Mouse (Mus musculus) macrophage (primary cell): ENCODE results near the gene Cd86. TPM values are rescaled to one million over a fixed set of nuclear protein-coding genes. Genes with fewer than 3 reads are reported as not detected.

Experiments used
- H3K27ac ChIP-seq: fragments of 350-480 bp; formaldehyde crosslinking; 2 replicates; pipeline ENCODE4 v1.9.0; 2021
- H3K36me3 ChIP-seq: fragments of 350-480 bp; formaldehyde crosslinking; 2 replicates; pipeline ENCODE4 v1.9.0; 2021; ENCODE audit errors: inconsistent target
- H3K4me3 ChIP-seq: fragments of 350-480 bp; formaldehyde crosslinking; 2 replicates; pipeline ENCODE4 v1.9.0; 2021; ENCODE audit errors: inconsistent target
- H3K79me2 ChIP-seq: fragments of 350-480 bp; formaldehyde crosslinking; 2 replicates; pipeline ENCODE4 v1.9.0; 2021; ENCODE audit errors: inconsistent target
- WGBS: methylation state at CpG from one replicate; pipeline ENCODE4 v1.1.7; 2026; ENCODE audit warnings: inconsistent platforms; ENCODE audit not compliant: missing documents; 5-methylcytosine and 5-hydroxymethylcytosine counted together
- polyA plus RNA-seq: library from polyadenylated mRNA; stranded (reverse); fragments of 250-400 nt; gene quantifications from 3 replicates; pipeline ENCODE4 v1.2.4, GENCODE M21; 2018; ENCODE audit warnings: inconsistent platforms

Gene Cd86
- polyA plus RNA-seq, 1 experiment from 2014 or later: 43.6 TPM

DNA sequence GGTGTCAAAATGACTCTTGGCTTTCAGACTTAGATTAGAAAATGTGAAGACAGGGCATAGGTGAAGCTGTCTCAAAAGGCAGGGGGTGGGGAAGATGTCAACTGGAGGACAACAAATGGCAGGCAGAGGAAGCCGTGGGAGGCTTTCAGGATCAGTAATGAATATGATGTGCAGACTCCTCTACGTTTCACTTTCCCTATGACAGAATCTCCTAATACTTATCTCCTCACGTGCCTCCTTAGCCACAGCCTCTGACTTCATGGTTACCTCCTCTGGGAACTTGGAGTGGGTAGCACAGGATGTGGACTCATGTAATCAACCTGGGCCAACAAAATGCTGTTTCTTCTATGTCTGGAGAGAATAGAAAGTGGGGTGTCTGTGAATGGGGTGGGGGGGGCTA is 63.2 kb downstream of the Cd86 start:
- WGBS: 92% methylated on average over 3 of the region's 3 CpGs
- H3K36me3 ChIP-seq: peaks cover 23% of the 10 kb centered on the region
- H3K79me2 ChIP-seq: no peaks in the 10 kb centered on the region
- no peak overlapping the region for H3K4me3 ChIP-seq
- H3K27ac ChIP-seq: no peak overlapping the region

DNA sequence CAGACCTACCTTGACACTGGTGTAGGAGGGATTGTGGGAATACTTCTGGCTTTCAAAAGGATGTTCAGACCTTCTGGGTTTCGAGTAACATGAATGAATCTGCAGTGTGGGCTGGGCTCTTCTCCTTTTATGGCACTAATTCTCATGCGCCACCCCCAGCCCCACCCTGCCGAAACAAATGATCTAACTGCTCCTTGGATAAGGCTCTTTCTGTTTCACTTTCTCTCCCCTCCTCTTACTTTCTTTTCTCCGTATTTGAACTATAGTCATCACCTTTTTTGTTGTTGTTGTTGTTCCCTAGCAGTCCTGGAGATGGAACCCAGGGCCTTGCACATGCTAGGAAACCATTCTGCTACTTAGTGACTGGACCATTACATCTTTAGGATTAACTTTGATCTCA is 67.6 kb downstream of the Cd86 start:
- no peaks in the 10 kb centered on the region for H3K79me2 ChIP-seq
- H3K4me3 ChIP-seq: peak overlapping the region; percentile 1; the same call in 1 of the 2 replicates
- H3K27ac ChIP-seq: no peak overlapping the region
- WGBS: 15% methylated on average over 4 of the region's 4 CpGs
- H3K36me3 ChIP-seq: no peaks in the 10 kb centered on the region

DNA sequence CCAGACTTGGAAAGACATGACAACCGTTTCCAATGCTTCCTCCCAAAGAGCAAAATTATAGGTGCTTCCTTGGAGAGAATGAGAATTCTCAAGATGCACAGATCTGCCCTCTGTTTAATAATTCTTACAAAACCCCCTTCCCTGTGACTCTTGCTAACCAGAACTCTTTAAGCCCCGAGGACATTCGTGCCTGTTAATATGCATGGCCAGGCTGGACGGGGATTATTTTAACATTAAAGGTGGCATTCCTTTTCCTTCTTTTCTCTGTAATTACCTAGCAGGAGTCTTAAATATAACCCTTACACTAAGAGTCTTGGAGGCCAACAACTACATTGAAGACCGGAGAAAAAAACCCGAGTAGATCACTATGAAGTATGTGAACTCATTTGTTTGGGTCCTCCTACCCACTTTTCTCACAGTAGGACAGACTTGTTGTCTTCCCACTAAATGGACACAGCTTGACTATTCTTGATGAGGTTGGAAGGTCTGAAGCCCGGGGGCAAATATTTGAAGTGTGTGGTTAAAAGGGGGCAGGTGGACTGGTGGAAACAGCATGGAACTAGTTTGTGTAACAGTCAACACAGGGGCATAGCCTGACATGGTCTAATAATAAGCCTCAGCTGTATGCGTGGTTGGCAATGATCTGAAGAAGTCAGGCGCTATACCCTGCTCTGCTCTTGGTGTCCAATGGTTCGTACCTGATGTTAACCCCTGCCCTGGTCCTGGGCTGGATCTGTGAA is 69.0 kb downstream of the Cd86 start:
- H3K4me3 ChIP-seq: no peak overlapping the region
- no peak overlapping the region for H3K27ac ChIP-seq
- no peaks in the 10 kb centered on the region for H3K36me3 ChIP-seq
- WGBS: 95% methylated on average over 10 of the region's 10 CpGs
- H3K79me2 ChIP-seq: no peaks in the 10 kb centered on the region

DNA sequence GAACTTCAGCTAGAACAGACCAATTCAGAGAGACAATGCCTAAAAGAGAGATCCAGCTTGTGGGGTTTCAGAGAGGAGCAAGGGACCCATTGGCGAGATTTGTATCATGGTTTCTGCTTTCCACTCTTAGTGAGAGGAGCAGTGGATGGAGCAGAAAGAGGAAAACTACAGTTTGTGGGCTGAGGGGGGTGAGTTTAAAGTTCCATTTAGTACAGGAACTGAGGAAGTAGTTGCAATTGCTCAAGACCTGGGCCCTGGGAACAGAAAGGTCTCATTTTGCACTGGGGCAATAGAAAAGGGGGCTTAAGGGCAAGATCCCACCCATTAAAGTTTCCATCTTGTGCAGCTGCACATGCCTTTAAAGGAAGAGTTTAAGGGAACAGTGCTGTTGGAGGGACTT is 76.0 kb downstream of the Cd86 start:
- Histone ChIP-seq H3K36me3 (no peaks in the 10 kb centered on the region), H3K79me2 (no peaks in the 10 kb centered on the region), H3K4me3 (no peak overlapping the region), H3K27ac (no peak overlapping the region)
- WGBS: 10% methylated on average over 1 of the region's 1 CpGs

DNA sequence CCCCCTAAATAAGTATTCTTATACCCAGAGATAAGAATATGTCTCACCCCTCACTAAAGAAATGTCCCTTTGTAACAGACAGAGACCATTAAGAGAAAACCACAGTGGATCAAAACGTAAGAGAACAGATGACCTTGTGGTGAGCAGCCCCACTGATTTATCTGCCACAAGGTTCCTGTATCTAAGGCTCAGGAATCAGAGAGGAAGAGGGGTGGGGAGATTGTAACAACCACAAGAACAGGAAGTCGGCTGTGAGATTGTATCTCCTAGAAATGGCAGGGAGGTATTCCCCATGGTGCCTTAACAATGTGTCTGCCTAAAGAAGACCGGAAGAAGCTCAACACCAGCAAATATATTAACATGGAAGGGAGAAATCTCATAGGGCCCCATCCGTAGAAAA is 77.9 kb downstream of the Cd86 start:
- Histone ChIP-seq H3K27ac (no peak overlapping the region), H3K4me3 (no peak overlapping the region), H3K36me3 (no peaks in the 10 kb centered on the region), H3K79me2 (no peaks in the 10 kb centered on the region)
- WGBS: 19% methylated on average over 4 of the region's 4 CpGs

DNA sequence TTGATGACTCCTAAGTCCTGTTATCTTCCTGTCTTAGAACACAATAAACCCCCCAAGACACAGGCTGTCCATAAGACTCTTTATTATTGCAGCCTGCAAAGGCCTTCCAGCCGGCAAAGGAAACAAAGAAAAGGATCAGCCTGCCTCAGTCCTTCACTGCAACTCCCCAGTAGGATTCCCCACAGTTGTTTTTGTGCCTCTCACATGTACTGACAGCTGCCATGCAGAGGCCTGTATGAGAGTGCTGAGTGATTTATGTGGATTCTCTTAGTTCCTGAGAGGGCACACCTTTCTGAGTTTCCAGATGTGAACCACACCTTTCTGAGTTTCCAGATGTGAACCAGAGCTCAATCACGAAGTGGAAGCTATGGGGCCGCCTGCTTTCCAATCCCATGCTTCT is 83.8 kb downstream of the Cd86 start:
- Histone ChIP-seq H3K79me2 (no peaks in the 10 kb centered on the region), H3K4me3 (no peak overlapping the region), H3K36me3 (no peaks in the 10 kb centered on the region), H3K27ac (no peak overlapping the region)
- WGBS: 97% methylated on average over 3 of the region's 3 CpGs

DNA sequence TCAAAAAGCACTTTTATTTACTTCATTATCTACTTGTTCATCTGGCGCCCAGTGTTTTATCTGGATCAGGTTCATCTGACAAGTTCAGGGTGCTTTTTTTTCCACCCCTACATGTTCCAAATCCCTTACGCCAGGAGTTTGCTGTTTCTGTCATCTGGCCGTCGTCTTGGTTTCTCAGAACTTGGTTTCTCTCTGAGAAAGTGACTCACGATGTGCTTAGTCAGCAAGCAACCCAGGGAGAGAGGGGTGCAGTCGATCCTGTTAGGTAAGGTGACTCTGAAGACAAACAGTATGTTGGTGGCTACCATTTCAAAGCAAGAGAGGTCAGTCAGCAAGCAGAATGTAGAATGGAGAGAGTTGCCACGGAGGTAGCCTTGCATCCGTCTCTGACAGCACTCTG is 93.9 kb downstream of the Cd86 start:
- Histone ChIP-seq H3K4me3 (no peak overlapping the region), H3K79me2 (no peaks in the 10 kb centered on the region), H3K27ac (no peak overlapping the region), H3K36me3 (no peaks in the 10 kb centered on the region)
- WGBS: 71% methylated on average over 7 of the region's 8 CpGs

DNA sequence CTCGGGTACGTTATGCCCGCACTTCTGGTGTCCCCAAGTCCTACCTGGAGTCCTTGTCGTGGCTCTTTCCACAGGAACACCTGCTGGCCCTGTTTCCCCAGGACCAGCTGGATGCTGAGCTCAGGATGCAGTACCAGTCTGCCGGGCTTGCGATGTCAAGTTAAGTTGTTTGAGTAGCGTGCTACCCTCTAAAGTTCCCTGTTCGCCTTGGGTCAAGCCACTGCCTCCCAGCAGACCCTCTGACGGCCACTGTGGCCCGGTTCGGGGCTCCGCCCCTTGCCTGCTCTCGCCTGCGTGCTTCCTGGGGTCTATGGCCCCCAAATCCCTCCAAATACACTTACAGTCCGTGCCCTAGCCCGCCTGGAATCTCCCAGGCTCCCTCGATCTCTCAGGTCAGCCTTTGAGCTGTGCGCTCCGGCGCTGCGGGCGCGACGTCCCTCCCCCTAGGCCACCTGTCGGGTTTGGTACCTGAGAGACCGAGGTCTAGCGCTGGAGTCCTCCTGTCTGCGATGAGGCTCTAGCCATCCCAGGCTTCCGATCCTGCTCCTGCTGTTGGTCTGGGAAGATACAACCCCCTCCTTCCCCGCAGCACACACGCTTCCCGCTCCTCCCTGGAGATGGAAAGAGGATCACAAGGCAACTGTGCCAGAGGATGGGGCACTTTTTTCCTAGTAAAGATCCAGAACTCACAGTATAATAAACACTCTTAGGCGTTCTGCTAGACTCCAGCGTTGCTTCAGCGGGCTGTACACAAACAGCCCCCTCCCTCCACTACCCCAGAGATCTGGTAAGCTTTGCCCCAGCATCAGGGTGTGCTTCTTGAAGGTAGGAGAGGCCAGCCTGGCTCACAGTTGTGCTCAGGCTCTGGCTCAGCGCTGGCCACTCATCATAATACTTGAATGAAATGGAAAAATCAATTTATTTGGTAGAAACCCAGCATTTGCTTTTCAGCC is 104.2 kb downstream of the Cd86 start, which contains the start of gene Casr:
Gene Casr (minus strand): TSS at position 756 of the 953 bp plus-strand sequence.
- no peak within 1 kb of the TSS for H3K27ac ChIP-seq
- WGBS: 10% methylated on average over 36 of the region's 36 CpGs
- no peaks in the 10 kb centered on the region for H3K36me3 ChIP-seq
- H3K79me2 ChIP-seq: no peaks in the 10 kb centered on the region
- H3K4me3 ChIP-seq: no peak within 1 kb of the TSS

DNA sequence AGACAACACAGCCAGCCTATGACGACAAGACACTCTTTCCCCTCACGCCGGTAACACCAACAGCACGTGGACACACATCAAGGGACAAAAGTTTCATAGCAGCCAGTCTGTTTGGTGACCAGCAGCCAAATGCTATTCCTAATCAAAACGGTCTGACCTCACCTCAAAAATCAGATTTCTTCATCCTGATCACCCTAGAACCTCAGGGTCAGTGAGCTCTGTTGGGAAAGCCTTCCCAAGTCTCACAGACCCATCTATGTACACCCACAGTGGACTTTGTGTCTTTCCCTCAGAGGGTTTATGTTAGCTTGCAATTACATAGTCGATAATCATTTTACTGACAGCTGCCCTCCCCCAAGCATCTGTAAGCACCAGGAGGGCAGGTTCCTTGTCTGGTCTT is 106.3 kb downstream of the Cd86 start:
- Histone ChIP-seq H3K36me3 (no peaks in the 10 kb centered on the region), H3K4me3 (no peak overlapping the region), H3K79me2 (no peaks in the 10 kb centered on the region), H3K27ac (no peak overlapping the region)
- WGBS: 84% methylated on average over 6 of the region's 6 CpGs

DNA sequence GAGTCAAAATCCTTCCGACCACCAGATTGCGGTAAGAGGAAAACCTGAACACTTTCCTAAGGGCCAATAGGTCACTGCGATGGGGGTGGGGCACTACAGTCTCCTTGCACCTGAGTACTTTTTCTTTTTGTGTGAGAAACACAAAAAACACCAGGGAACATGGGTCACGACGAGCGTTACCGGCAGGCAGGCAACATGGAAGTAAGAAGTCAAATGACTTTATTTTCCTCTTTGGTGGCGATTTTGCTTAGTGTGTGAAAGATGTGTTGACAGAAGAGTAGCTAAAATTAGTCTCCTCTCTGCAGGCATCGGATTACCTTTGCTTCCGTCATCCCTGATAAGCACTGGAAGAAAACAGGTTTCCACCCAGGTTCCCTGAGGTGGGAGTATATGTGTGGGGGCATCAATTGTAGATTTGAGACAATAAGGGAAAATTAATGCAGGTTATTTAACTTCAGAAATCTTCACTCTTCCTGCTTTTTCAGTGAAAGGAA is 110.2 kb downstream of the Cd86 start:
- WGBS: 88% methylated on average over 10 of the region's 10 CpGs
- H3K4me3 ChIP-seq: no peak overlapping the region
- H3K36me3 ChIP-seq: no peaks in the 10 kb centered on the region
- H3K27ac ChIP-seq: no peak overlapping the region
- H3K79me2 ChIP-seq: no peaks in the 10 kb centered on the region

Other genes starting within 250 kb of the Cd86 start
- gene Stfa3, start 210.7 kb downstream of the Cd86 start, polyA plus RNA-seq: not detected in 3 replicates
- gene Casr, start 103.9 kb downstream of the Cd86 start, polyA plus RNA-seq: not detected in 3 replicates
- gene Ildr1, start 27.9 kb upstream of the Cd86 start, polyA plus RNA-seq: not detected in 3 replicates
- gene Slc15a2, start 118.9 kb upstream of the Cd86 start, polyA plus RNA-seq: 0.33 to 1.3 TPM (median 1.3 TPM) in 3 replicates
- gene Iqcb1, start 162.3 kb upstream of the Cd86 start, polyA plus RNA-seq: 2.2 to 7.1 TPM (median 3.3 TPM) in 3 replicates
- gene Eaf2, start 208.9 kb upstream of the Cd86 start, polyA plus RNA-seq: not detected in 3 replicates
- gene Golgb1, start 209.1 kb upstream of the Cd86 start, polyA plus RNA-seq: 18.2 to 49.2 TPM (median 25.8 TPM) in 3 replicates